Mouse (Mus musculus) hindbrain, embryonic 15.5 days (tissue): ENCODE results near the gene Gm20388. TPM values are rescaled to one million over a fixed set of nuclear protein-coding genes. Genes with fewer than 3 reads are reported as not detected.
A peak's percentile ranks its signal among the peaks of the same experiment; 100 is the strongest.

Source experiments
- ATAC-seq: fragments of 200-750 bp; cut with Nextera tagmentation; 2 replicates; pipeline ENCODE4 v1.8.0; 2017; ENCODE audit warnings: low read depth, moderate number of reproducible peaks, moderate TSS enrichment; ENCODE audit not compliant: low FRiP score
- H3K27ac ChIP-seq: fragments of 300-500 bp; sonication (generic); replicated peaks from 2 replicates; pipeline ENCODE4 v1.5.1; 2015; ENCODE audit warnings: mild to moderate bottlenecking, inconsistent platforms
- H3K27me3 ChIP-seq: fragments of 300-500 bp; sonication (generic); 2 replicates; pipeline ENCODE4 v1.6.1; 2015; ENCODE audit warnings: control low read depth, inconsistent platforms
- H3K36me3 ChIP-seq: fragments of 300-500 bp; sonication (generic); 2 replicates; pipeline ENCODE4 v1.6.1; 2015; ENCODE audit warnings: control low read depth, inconsistent platforms
- H3K4me1 ChIP-seq: fragments of 300-500 bp; sonication (generic); replicated peaks from 2 replicates; pipeline ENCODE4 v1.6.1; 2015; ENCODE audit warnings: control low read depth, inconsistent platforms
- H3K4me2 ChIP-seq: fragments of 300-500 bp; sonication (generic); 2 replicates; pipeline ENCODE4 v1.6.1; 2015; ENCODE audit warnings: moderate library complexity, mild to moderate bottlenecking, inconsistent platforms
- H3K4me3 ChIP-seq: fragments of 300-500 bp; sonication (generic); 2 replicates; pipeline ENCODE4 v1.5.1; 2015; ENCODE audit warnings: mild to moderate bottlenecking, inconsistent platforms
- H3K9ac ChIP-seq: fragments of 300-500 bp; sonication (generic); 2 replicates; pipeline ENCODE4 v1.6.1; 2015; ENCODE audit warnings: inconsistent platforms
- H3K9me3 ChIP-seq: fragments of 300-500 bp; sonication (generic); 2 replicates; pipeline ENCODE4 v1.6.1; 2016; ENCODE audit warnings: control low read depth, inconsistent platforms
- WGBS: fragments of 180-500 bp; shearing (Covaris S2); methylation state at CpG from one replicate; pipeline ENCODE4 v1.1.7; 2015; 5-methylcytosine and 5-hydroxymethylcytosine counted together
- polyA plus RNA-seq: library from polyadenylated mRNA; unstranded; fragments of >200 nt; fragmentation: Nextera tagmentation; extraction: Ambion mirVana; gene quantifications from 2 replicates; pipeline ENCODE4 v1.2.1, GENCODE M21; 2015

The Gm20388 gene
- polyA plus RNA-seq, 1 experiment from 2014 or later, result 5.4 TPM

DNA sequence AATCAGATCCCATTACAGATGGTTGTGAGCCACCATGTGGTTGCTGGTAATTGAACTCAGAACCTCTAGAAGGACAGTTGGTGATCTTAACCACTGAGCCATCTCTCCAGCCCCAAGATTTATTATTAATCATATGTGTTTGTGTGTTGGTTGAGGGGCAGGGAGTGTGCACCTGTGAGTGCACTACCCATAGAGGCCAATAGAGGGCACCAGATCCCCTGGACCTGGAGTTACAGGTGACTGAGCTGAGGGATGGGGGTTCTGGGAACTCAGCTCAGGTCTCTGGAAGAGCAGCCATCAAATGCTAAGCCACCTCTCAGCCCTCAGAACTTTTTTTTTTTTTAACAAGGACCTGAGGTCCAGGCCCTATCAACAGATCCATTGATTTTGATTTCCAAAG is 474.1 kb downstream of the Gm20388 start:
- ATAC-seq, result no peak

DNA sequence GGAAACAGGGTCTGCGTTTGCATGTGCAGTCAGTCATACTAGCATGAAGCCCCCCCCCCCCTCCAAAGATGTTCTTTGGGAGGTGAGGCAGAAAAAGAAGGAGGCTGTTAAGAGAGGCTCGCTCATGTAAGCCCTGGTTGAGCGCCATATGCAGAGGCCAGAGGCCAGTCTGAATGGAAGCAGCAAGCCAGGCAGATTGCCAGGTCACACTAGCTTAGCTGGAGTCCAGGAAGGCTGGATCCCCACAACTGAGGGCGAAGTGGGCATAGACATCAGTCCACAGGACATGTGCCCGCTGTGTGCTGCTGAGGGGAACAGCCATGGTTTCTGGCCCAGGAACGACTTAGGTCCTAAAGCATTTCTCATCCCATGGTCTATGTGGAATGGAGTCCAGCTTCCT is 477.6 kb downstream of the Gm20388 start:
- H3K27me3 ChIP-seq, result no peaks in the 10 kb centered on the region
- H3K4me2 ChIP-seq, result no peak overlapping the region
- no peak for ATAC-seq
- no peak overlapping the region for H3K4me3 ChIP-seq
- 67% methylated on average over 6 of the region's 6 CpGs for WGBS
- peaks cover 32% of the 10 kb centered on the region for H3K4me1 ChIP-seq
- no peaks in the 10 kb centered on the region for H3K36me3 ChIP-seq
- no peak overlapping the region for H3K9ac ChIP-seq
- no peaks in the 10 kb centered on the region for H3K9me3 ChIP-seq
- no peak overlapping the region for H3K27ac ChIP-seq

More for the DNA sequence above, 474.1 kb downstream of the Gm20388 start:
- Histone ChIP-seq H3K4me3 (no peak overlapping the region), H3K27ac (no peak overlapping the region), H3K27me3 (no peaks in the 10 kb centered on the region), H3K9me3 (no peaks in the 10 kb centered on the region), H3K9ac (no peak overlapping the region), H3K4me2 (no peak overlapping the region), H3K36me3 (no peaks in the 10 kb centered on the region), H3K4me1 (peaks cover 45% of the 10 kb centered on the region)

DNA sequence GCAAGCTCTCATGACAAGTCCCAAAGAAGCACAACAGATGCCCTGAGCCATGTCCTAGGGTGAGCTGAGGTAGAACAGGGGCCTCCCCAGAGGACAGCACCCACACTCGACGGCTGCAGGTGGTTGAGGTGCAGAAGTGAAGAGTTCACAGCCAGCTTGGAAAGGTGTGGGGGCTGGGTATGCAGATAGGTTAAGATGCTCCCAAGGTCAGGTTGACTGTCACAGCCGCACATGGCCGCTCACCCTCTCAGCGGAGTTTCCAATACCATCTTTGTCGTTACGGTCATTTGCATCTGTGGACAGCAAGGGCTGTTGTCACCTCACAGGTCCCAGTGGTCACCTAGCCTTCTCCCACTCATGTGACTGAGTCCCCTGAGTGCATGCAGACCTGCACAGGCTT is 480.0 kb downstream of the Gm20388 start:
- Histone ChIP-seq H3K9me3 (no peaks in the 10 kb centered on the region), H3K27ac (no peak overlapping the region), H3K27me3 (no peaks in the 10 kb centered on the region), H3K4me1 (peaks cover 33% of the 10 kb centered on the region), H3K4me3 (no peak overlapping the region), H3K9ac (no peak overlapping the region), H3K36me3 (no peaks in the 10 kb centered on the region), H3K4me2 (no peak overlapping the region)
- WGBS, result 89% methylated on average over 7 of the region's 7 CpGs
- no peak for ATAC-seq

DNA sequence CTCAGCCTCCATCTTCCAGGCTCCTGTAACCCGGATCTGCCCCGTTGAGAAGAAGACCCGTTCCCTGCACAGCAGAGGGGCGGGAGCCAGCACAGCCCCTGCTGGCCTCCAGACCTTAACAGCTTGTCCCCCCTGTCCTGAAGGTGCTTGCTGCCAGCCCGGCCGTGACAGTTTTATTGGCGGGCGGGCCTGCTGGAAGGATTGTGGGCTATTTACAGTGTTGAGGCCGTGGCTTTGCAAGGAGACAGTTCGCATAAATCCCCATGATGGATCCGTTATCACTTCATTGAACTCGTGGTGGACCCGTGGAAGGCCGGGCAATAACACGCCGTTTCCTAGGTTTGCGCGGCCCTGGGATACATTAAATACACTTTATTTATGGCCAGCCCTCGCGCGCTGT is 481.2 kb downstream of the Gm20388 start:
- Histone ChIP-seq H3K4me3 (no peak overlapping the region), H3K9me3 (no peaks in the 10 kb centered on the region), H3K36me3 (no peaks in the 10 kb centered on the region), H3K4me2 (no peak overlapping the region), H3K9ac (no peak overlapping the region), H3K27ac (no peak overlapping the region), H3K27me3 (no peaks in the 10 kb centered on the region), H3K4me1 (peaks cover 36% of the 10 kb centered on the region)
- 39% methylated on average over 21 of the region's 21 CpGs for WGBS
- ATAC-seq, result no peak

DNA sequence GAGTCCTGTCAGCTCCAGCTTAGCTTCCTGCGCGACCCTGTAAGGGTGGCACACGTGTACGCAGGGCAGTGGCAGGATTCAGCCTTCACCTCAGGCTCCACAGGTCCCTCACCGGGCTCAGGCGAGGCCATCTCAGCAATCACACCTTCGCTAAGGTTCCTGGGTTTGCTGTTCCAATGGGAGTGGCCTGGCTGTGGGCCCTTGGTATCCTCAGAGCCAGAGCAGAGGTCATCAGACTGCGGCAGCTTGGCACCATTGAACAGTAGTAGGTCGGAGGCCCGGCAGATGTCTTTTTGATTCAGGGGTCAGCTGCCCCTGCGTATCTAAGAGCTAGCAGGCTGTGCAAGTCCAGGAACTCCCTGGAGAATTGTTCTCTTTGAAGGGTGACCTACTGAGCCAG is 482.4 kb downstream of the Gm20388 start:
- ATAC-seq, result no peak
- Histone ChIP-seq H3K36me3 (no peaks in the 10 kb centered on the region), H3K9ac (no peak overlapping the region), H3K27me3 (no peaks in the 10 kb centered on the region), H3K4me2 (no peak overlapping the region), H3K27ac (no peak overlapping the region), H3K9me3 (no peaks in the 10 kb centered on the region), H3K4me1 (peaks cover 45% of the 10 kb centered on the region), H3K4me3 (no peak overlapping the region)
- 73% methylated on average over 11 of the region's 11 CpGs for WGBS

DNA sequence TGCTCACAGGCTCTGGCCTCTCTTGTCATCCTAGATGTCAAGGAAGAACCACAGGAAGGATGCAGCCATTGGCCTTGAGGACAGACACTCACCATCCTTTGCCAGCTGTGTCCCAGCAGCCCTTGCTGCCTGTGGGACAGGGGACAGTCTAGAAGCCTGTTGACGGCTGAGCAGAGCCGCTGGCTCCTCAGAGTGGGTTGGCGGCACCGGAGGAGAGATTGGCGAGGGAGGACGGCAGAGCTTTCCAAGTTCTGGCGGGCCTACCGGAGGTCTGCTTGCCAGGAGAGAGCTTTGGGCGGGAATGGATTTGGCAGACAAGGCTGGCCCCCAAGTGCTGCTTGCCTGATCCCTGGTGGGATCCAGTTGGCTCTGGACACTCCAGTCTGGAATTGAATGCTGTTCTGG is 483.2 kb downstream of the Gm20388 start:
- Histone ChIP-seq H3K4me3 (no peak overlapping the region), H3K4me1 (peaks cover 49% of the 10 kb centered on the region), H3K27me3 (no peaks in the 10 kb centered on the region), H3K4me2 (no peak overlapping the region), H3K27ac (0 out of 2 replicates have a peak overlapping the region, but pooled peaks have one; percentile 3), H3K36me3 (no peaks in the 10 kb centered on the region), H3K9ac (no peak overlapping the region), H3K9me3 (no peaks in the 10 kb centered on the region)
- peak; percentile 20; the same call in 1 of the 2 replicates for ATAC-seq
- WGBS, result 70% methylated on average over 9 of the region's 9 CpGs

DNA sequence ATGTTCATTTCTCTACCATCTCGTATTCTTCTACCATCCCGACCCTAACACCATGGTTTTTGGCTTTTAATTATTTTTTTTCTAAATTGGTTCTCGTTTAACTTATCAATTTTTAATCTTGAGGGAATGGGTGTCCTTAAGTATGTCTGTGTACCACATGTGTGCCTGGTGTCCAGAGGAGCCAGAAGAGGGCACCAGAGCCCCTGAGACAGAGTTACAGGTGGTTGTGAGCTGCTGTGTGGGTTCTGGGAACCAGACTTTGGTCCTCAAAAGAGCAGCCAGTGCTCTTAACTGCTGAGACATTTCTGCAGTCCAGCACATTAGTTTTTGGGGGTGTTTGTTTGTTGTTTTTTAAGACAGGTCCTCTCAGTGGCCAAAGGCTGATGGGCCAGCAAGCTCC is 485.3 kb downstream of the Gm20388 start:
- H3K4me3 ChIP-seq, result no peak overlapping the region
- no peak overlapping the region for H3K9ac ChIP-seq
- no peaks in the 10 kb centered on the region for H3K36me3 ChIP-seq
- H3K27ac ChIP-seq, result no peak overlapping the region
- no peaks in the 10 kb centered on the region for H3K9me3 ChIP-seq
- H3K4me2 ChIP-seq, result no peak overlapping the region
- H3K27me3 ChIP-seq, result no peaks in the 10 kb centered on the region
- peaks cover 64% of the 10 kb centered on the region for H3K4me1 ChIP-seq
- WGBS, result 95% methylated on average over 3 of the region's 3 CpGs
- no peak for ATAC-seq

DNA sequence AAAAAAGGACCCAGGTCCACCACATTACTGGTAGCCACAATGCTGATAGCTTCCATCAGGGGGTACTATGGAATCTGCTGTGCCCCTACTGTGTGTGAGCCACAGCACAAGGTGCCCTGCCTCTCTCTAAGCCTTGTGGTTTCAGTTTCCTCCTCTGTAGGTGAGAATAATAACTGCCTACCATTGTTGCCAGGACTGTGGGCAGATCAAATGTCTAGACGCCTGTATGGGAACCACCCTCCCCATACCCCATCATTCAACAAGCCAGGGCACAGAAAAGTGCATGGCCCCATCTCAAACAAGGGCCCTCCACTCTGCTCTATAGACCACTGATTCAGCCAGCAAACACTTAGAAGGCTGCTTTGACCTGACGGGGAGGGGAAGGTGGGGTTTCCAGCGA is 486.1 kb downstream of the Gm20388 start:
- Histone ChIP-seq H3K36me3 (no peaks in the 10 kb centered on the region), H3K9ac (no peak overlapping the region), H3K27me3 (no peaks in the 10 kb centered on the region), H3K4me1 (peaks cover 63% of the 10 kb centered on the region), H3K4me2 (no peak overlapping the region), H3K27ac (no peak overlapping the region), H3K4me3 (no peak overlapping the region), H3K9me3 (no peaks in the 10 kb centered on the region)
- no peak for ATAC-seq
- WGBS, result 31% methylated on average over 3 of the region's 3 CpGs

DNA sequence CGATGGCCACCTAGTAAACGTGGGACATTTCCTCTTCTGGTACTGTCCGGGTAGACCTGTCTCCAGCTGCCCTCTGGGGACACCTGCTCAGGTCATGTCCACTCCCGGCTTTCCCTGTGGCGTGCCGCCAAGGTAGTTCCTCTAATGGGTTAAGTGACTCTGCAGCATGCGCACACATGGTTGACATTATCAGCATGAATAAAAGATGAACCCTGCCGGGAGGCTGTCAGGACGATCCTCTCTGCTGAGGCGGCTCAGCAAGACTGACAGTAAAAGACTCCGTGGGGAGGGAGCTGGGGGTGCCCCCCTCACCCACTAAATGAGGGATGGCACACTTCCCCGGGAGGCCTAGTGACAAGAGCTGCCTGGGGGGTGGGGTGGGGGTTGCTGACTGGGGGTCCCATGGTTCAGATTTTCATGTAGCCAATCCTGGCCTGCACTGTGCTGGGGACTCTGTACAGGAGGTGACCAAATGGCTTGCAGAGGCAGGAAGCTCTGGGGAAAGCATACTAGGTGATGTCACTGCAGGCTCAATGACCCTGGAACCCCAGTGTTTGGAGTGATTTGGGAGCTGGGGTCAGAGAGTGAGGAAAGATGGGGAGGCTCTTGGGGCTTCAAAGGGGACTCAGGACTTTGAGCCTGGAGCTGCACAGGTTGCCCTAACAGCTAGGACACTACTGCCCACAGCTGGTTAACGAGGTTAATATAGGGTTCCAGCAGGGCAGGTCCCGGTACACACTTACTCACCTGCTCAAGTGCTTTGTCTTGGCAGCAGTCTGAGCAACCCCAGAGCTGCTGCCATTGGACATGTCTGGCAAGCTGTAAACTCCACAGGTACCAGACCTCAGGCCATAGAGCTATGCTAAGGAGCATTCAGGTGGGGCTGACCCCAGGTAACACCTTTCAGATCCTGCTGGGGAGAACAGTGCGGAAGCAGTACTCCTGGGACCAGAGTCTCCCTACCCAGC is 487.1 kb downstream of the Gm20388 start:
- H3K4me1 ChIP-seq, result peaks cover 53% of the 10 kb centered on the region
- ATAC-seq, result peak; percentile 25; the same call in 1 of the 2 replicates

DNA sequence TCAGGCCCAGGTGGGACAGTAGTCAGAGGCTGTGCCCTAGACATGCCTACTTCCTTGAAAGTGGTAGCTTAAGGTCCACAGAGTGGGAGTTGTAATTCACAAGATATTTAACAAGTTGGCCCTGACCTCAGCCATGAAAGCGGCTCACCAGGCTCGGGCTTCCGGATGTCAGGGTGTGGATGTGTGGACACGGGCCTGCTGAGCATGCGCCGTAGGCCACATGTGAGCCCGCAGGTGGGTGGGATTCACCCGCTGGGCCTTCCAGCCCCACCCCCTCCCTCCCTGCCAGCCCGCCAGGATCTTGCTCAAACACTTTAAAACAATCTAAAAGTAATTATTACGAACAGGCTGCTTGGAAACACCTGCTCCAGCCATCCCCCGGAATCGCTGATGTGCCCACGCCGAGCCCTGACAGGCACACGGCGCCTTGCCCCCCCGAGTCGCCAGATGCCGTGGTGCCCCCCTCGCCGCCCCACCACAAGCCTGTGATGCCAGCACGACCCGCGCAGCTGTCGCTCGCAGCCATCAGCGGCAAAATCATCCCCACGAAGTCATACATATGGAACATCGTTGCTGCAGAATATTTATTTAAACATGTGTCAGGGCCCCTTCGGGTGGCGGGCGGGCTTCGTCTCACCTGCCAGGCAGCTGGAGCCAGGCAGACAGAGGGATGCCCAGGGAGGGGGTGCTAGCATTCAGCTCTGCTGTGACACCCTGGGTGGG is 488.7 kb downstream of the Gm20388 start:
- H3K9ac ChIP-seq, result peak overlapping the region; percentile 18; the same call in 1 of the 2 replicates
- H3K4me2 ChIP-seq, result peak overlapping the region; percentile 51
- no peaks in the 10 kb centered on the region for H3K36me3 ChIP-seq
- 0 out of 2 replicates have a peak, but pooled peaks have one; percentile 35 for ATAC-seq
- no peaks in the 10 kb centered on the region for H3K9me3 ChIP-seq
- peak overlapping the region; percentile 64 for H3K27ac ChIP-seq
- WGBS, result 25% methylated on average over 33 of the region's 33 CpGs
- no peaks in the 10 kb centered on the region for H3K27me3 ChIP-seq
- H3K4me1 ChIP-seq, result peaks cover 41% of the 10 kb centered on the region
- H3K4me3 ChIP-seq, result peak overlapping the region; percentile 20

More for the DNA sequence above, 487.1 kb downstream of the Gm20388 start:
- Histone ChIP-seq H3K9me3 (no peaks in the 10 kb centered on the region), H3K27ac (peak overlapping the region; percentile 49), H3K4me3 (no peak overlapping the region), H3K9ac (no peak overlapping the region), H3K4me2 (peak overlapping the region; percentile 20; the same call in 1 of the 2 replicates), H3K36me3 (no peaks in the 10 kb centered on the region), H3K27me3 (no peaks in the 10 kb centered on the region)
- 29% methylated on average over 15 of the region's 15 CpGs for WGBS

DNA sequence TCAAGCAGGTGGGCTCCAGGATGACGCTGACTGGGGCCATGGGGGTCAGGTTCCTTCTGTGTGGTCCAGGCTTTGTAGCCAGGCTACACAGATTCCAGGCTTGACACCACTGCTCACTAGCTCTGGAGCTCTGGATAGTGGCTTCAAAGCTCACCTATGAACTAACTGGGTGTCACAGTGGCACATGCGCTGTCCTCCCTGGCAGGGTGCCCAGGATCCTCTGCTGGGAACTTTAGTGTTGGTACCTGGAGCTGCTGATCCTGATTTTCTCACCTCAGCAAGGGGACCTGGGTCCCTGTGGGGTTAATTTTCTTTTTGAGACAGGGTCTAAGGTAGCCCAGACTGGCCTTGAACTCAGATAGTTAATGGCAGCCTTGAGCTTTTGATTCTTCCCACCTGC is 490.6 kb downstream of the Gm20388 start:
- H3K9me3 ChIP-seq, result no peaks in the 10 kb centered on the region
- no peaks in the 10 kb centered on the region for H3K36me3 ChIP-seq
- H3K4me1 ChIP-seq, result peaks cover 48% of the 10 kb centered on the region

DNA sequence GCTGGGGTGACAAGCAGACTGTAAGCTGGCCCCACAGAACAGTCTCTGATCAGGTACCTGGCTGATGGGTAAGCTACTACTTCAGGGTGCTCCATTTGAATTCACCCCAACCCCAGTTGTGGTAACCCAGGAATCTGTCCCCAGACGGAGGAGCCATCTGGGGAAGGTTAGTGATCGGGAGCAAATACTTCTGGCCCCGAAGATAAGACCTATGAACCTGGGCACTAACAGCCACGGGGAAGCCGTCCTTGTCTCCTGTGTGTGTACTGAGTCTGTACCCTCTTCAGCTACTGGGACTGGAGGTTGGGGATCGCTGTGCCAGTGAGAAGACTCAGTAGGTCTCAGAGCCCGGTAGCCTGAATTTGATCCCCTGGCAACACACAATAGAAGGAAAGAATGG is 491.1 kb downstream of the Gm20388 start:
- no peak overlapping the region for H3K4me2 ChIP-seq
- H3K9ac ChIP-seq, result no peak overlapping the region
- ATAC-seq, result no peak
- H3K27me3 ChIP-seq, result no peaks in the 10 kb centered on the region
- no peak overlapping the region for H3K4me3 ChIP-seq
- H3K27ac ChIP-seq, result no peak overlapping the region
- 85% methylated on average over 7 of the region's 7 CpGs for WGBS
- no peaks in the 10 kb centered on the region for H3K36me3 ChIP-seq
- peaks cover 46% of the 10 kb centered on the region for H3K4me1 ChIP-seq
- no peaks in the 10 kb centered on the region for H3K9me3 ChIP-seq

More for the DNA sequence above, 490.6 kb downstream of the Gm20388 start:
- WGBS, result 85% methylated on average over 2 of the region's 2 CpGs
- Histone ChIP-seq H3K4me2 (no peak overlapping the region), H3K4me3 (no peak overlapping the region), H3K27me3 (no peaks in the 10 kb centered on the region), H3K27ac (no peak overlapping the region), H3K9ac (no peak overlapping the region)
- no peak for ATAC-seq
